Mouse (Mus musculus) adipocyte (in vitro differentiated cells): ENCODE measurements around the gene Mx1.

Source experiments
- DNase-seq: peaks from one replicate; pipeline ENCODE4 v3.0.0-alpha.2; 2016; ENCODE audit warnings: low spot score

Gene Mx1

GRCm38 (mm10) chr16:97443670-97444263, 18.9 kb downstream of the Mx1 start:
- peak; percentile 57 for DNase-seq

GRCm38 (mm10) chr16:97441967-97442366, 20.7 kb downstream of the Mx1 start:
- DNase-seq: no peak

- no peak for DNase-seq
Observed at GRCm38 (mm10) chr16:97438191-97438590, 24.5 kb downstream of the Mx1 start.

- DNase-seq: no peak
Observed at GRCm38 (mm10) chr16:97437448-97438056, 25.2 kb downstream of the Mx1 start.

- no peak for DNase-seq
Observed at GRCm38 (mm10) chr16:97434206-97434605, 28.5 kb downstream of the Mx1 start.

- peak; percentile 88 for DNase-seq
Observed at GRCm38 (mm10) chr16:97431328-97431727, 31.4 kb downstream of the Mx1 start.

GRCm38 (mm10) chr16:97430091-97430490, 32.6 kb downstream of the Mx1 start:
- DNase-seq: no peak

GRCm38 (mm10) chr16:97428026-97428425, 34.7 kb downstream of the Mx1 start:
- DNase-seq: no peak

GRCm38 (mm10) chr16:97423627-97424026, 39.1 kb downstream of the Mx1 start:
- DNase-seq: no peak

GRCm38 (mm10) chr16:97421671-97422070, 41.0 kb downstream of the Mx1 start:
- no peak for DNase-seq

- no peak for DNase-seq
Observed at GRCm38 (mm10) chr16:97418749-97419453, 43.8 kb downstream of the Mx1 start.

GRCm38 (mm10) chr16:97417896-97418542, 44.7 kb downstream of the Mx1 start:
- DNase-seq: peak; percentile 20

GRCm38 (mm10) chr16:97405476-97406012, 57.2 kb downstream of the Mx1 start:
- DNase-seq: no peak

- no peak for DNase-seq
Observed at GRCm38 (mm10) chr16:97402213-97402785, 60.4 kb downstream of the Mx1 start.

GRCm38 (mm10) chr16:97401741-97402140, 61.0 kb downstream of the Mx1 start:
- no peak for DNase-seq

- DNase-seq: no peak
Observed at GRCm38 (mm10) chr16:97399991-97400390, 62.7 kb downstream of the Mx1 start.

GRCm38 (mm10) chr16:97397945-97398531, 64.7 kb downstream of the Mx1 start:
- DNase-seq: no peak
